Mouse (Mus musculus) E14TG2a.4 (cell line): ENCODE measurements around the gene Olfr1344.
"Not testable (repeated sequence)": the region's sequence is repeated elsewhere in the genome, so short reads cannot be mapped to it uniquely, and the experiment has no call there.

Source experiments
- CTCF ChIP-seq: conservative IDR thresholded peaks from 2 replicates; pipeline ENCODE4 v1.5.1; 2014; ENCODE audit warnings: low read length
- NANOG ChIP-seq: IDR thresholded peaks from 2 replicates; pipeline ENCODE4 v1.6.1; 2014; ENCODE audit warnings: borderline replicate concordance, low read length, mixed read lengths
- POU5F1 ChIP-seq: IDR thresholded peaks from 2 replicates; pipeline ENCODE4 v1.6.1; 2014; ENCODE audit warnings: low read length, borderline replicate concordance

GRCm38 (mm10) chr7:6477633-6478032 lies 39.1 kb downstream of the Olfr1344 start:
- TF ChIP-seq CTCF, POU5F1, NANOG: not testable (repeated sequence)
